Mouse (Mus musculus): ENCODE data around the gene Triap1. TPM values are rescaled to one million over a fixed set of nuclear protein-coding genes. Genes with fewer than 3 reads are reported as not detected.
"Not testable (repeated sequence)": the region's sequence is repeated elsewhere in the genome, so short reads cannot be mapped to it uniquely, and the experiment has no call there.

The Triap1 gene
- polyA plus RNA-seq, 1 experiment from 2014 or later, result 56.4 TPM

- H3K9me3 ChIP-seq (ENCODE audit: control insufficient read depth, low read length), result no peaks in the 10 kb centered on the region
- H3K4me3 ChIP-seq (ENCODE audit: low read depth, low read length), result no peak overlapping the region
- no peaks in the 10 kb centered on the region for H3K36me3 ChIP-seq (ENCODE audit: control insufficient read depth, insufficient read depth, low read length)
- no peak for ATAC-seq (replicated peaks; ENCODE audit: low FRiP score)
- no peaks in the 10 kb centered on the region for H3K27me3 ChIP-seq (ENCODE audit: control insufficient read depth, insufficient read depth, low read length)
- 95% methylated on average over 4 of the region's 4 CpGs for WGBS
- DNase-seq (ENCODE audit: low spot score), result no peak
- H3K4me1 ChIP-seq (replicated peaks; ENCODE audit: control insufficient read depth, insufficient read depth, low read length), result peaks cover 5% of the 10 kb centered on the region; the same call in 1 of the 2 replicates
- H3K27ac ChIP-seq (ENCODE audit: low read depth, low read length), result no peak overlapping the region
- H3K4me2 ChIP-seq (ENCODE audit: low read depth, low read length, severe bottlenecking), result no peak overlapping the region
- no peak overlapping the region for H3K9ac ChIP-seq (ENCODE audit: low read length)
Measured at GRCm38 (mm10) chr5:115364782-115365181, 23.8 kb downstream of the Triap1 start.

GRCm38 (mm10) chr5:115371736-115372135, 30.7 kb downstream of the Triap1 start:
- WGBS, result 58% methylated on average over 9 of the region's 9 CpGs
- Histone ChIP-seq H3K9ac (ENCODE audit: low read length) (no peak overlapping the region), H3K4me1 (replicated peaks; ENCODE audit: control insufficient read depth, insufficient read depth, low read length) (peaks cover 7% of the 10 kb centered on the region; the same call in 1 of the 2 replicates), H3K27ac (ENCODE audit: low read depth, low read length) (no peak overlapping the region; the same call in 1 of the 2 replicates), H3K4me3 (ENCODE audit: low read depth, low read length) (no peak overlapping the region), H3K4me2 (ENCODE audit: low read depth, low read length, severe bottlenecking) (no peak overlapping the region), H3K27me3 (ENCODE audit: control insufficient read depth, insufficient read depth, low read length) (no peaks in the 10 kb centered on the region), H3K36me3 (ENCODE audit: control insufficient read depth, insufficient read depth, low read length) (no peaks in the 10 kb centered on the region), H3K9me3 (ENCODE audit: control insufficient read depth, low read length) (no peaks in the 10 kb centered on the region)
- DNase-seq (ENCODE audit: low spot score) (no peak), ATAC-seq (replicated peaks; ENCODE audit: low FRiP score) (no peak)

GRCm38 (mm10) chr5:115373441-115374203, 32.6 kb downstream of the Triap1 start:
- peak; percentile 93 for DNase-seq (ENCODE audit: low spot score)
- Histone ChIP-seq H3K4me1 (replicated peaks; ENCODE audit: control insufficient read depth, insufficient read depth, low read length) (peaks cover 7% of the 10 kb centered on the region; the same call in 1 of the 2 replicates), H3K9ac (ENCODE audit: low read length) (peak overlapping the region; percentile 55), H3K4me3 (ENCODE audit: low read depth, low read length) (peak overlapping the region; percentile 7; the same call in 1 of the 2 replicates), H3K36me3 (ENCODE audit: control insufficient read depth, insufficient read depth, low read length) (no peaks in the 10 kb centered on the region), H3K27ac (ENCODE audit: low read depth, low read length) (peak overlapping the region; percentile 85), H3K9me3 (ENCODE audit: control insufficient read depth, low read length) (no peaks in the 10 kb centered on the region), H3K27me3 (ENCODE audit: control insufficient read depth, insufficient read depth, low read length) (no peaks in the 10 kb centered on the region), H3K4me2 (ENCODE audit: low read depth, low read length, severe bottlenecking) (peak overlapping the region; percentile 48)
- 8% methylated on average over 26 of the region's 26 CpGs for WGBS
- peak; percentile 93 for ATAC-seq (replicated peaks; ENCODE audit: low FRiP score)

- no peak for DNase-seq (ENCODE audit: low spot score)
- Histone ChIP-seq H3K36me3 (ENCODE audit: control insufficient read depth, insufficient read depth, low read length) (no peaks in the 10 kb centered on the region), H3K27me3 (ENCODE audit: control insufficient read depth, insufficient read depth, low read length) (no peaks in the 10 kb centered on the region), H3K4me3 (ENCODE audit: low read depth, low read length) (peak overlapping the region; percentile 7; the same call in 1 of the 2 replicates), H3K4me2 (ENCODE audit: low read depth, low read length, severe bottlenecking) (peak overlapping the region; percentile 48), H3K9ac (ENCODE audit: low read length) (peak overlapping the region; percentile 55), H3K4me1 (replicated peaks; ENCODE audit: control insufficient read depth, insufficient read depth, low read length) (peaks cover 7% of the 10 kb centered on the region; the same call in 1 of the 2 replicates), H3K27ac (ENCODE audit: low read depth, low read length) (peak overlapping the region; percentile 85), H3K9me3 (ENCODE audit: control insufficient read depth, low read length) (no peaks in the 10 kb centered on the region)
- WGBS, result 11% methylated on average over 11 of the region's 11 CpGs
- ATAC-seq (replicated peaks; ENCODE audit: low FRiP score), result no peak
Measured at GRCm38 (mm10) chr5:115374204-115374820, 33.3 kb downstream of the Triap1 start.

GRCm38 (mm10) chr5:115375436-115375835, 34.4 kb downstream of the Triap1 start:
- Histone ChIP-seq H3K36me3 (ENCODE audit: control insufficient read depth, insufficient read depth, low read length) (no peaks in the 10 kb centered on the region), H3K9ac (ENCODE audit: low read length) (no peak overlapping the region), H3K9me3 (ENCODE audit: control insufficient read depth, low read length) (no peaks in the 10 kb centered on the region), H3K27ac (ENCODE audit: low read depth, low read length) (no peak overlapping the region; the same call in 1 of the 2 replicates), H3K4me1 (replicated peaks; ENCODE audit: control insufficient read depth, insufficient read depth, low read length) (peaks cover 7% of the 10 kb centered on the region; the same call in 1 of the 2 replicates), H3K4me3 (ENCODE audit: low read depth, low read length) (no peak overlapping the region), H3K27me3 (ENCODE audit: control insufficient read depth, insufficient read depth, low read length) (no peaks in the 10 kb centered on the region), H3K4me2 (ENCODE audit: low read depth, low read length, severe bottlenecking) (no peak overlapping the region)
- DNase-seq (ENCODE audit: low spot score) (no peak), ATAC-seq (replicated peaks; ENCODE audit: low FRiP score) (no peak)
- WGBS, result 95% methylated on average over 2 of the region's 2 CpGs

- H3K9me3 ChIP-seq (ENCODE audit: control insufficient read depth, low read length); DNase-seq (ENCODE audit: low spot score); H3K27me3 ChIP-seq (ENCODE audit: control insufficient read depth, insufficient read depth, low read length); H3K4me3 ChIP-seq (ENCODE audit: low read depth, low read length); ATAC-seq (replicated peaks; ENCODE audit: low FRiP score); H3K4me1 ChIP-seq (replicated peaks; ENCODE audit: control insufficient read depth, insufficient read depth, low read length); H3K4me2 ChIP-seq (ENCODE audit: low read depth, low read length, severe bottlenecking); H3K27ac ChIP-seq (ENCODE audit: low read depth, low read length); H3K36me3 ChIP-seq (ENCODE audit: control insufficient read depth, insufficient read depth, low read length); H3K9ac ChIP-seq (ENCODE audit: low read length): not testable (repeated sequence)
- 86% methylated on average over 2 of the region's 2 CpGs for WGBS
Measured at GRCm38 (mm10) chr5:115378882-115379281, 37.9 kb downstream of the Triap1 start.

- peaks cover 15% of the 10 kb centered on the region for H3K4me1 ChIP-seq (replicated peaks; ENCODE audit: control insufficient read depth, insufficient read depth, low read length)
- H3K27ac ChIP-seq (ENCODE audit: low read depth, low read length), result no peak overlapping the region
- no peaks in the 10 kb centered on the region for H3K9me3 ChIP-seq (ENCODE audit: control insufficient read depth, low read length)
- no peak for DNase-seq (ENCODE audit: low spot score)
- H3K4me2 ChIP-seq (ENCODE audit: low read depth, low read length, severe bottlenecking), result no peak overlapping the region
- H3K36me3 ChIP-seq (ENCODE audit: control insufficient read depth, insufficient read depth, low read length), result no peaks in the 10 kb centered on the region
- ATAC-seq (replicated peaks; ENCODE audit: low FRiP score), result no peak
- H3K27me3 ChIP-seq (ENCODE audit: control insufficient read depth, insufficient read depth, low read length), result no peaks in the 10 kb centered on the region
- no peak overlapping the region for H3K4me3 ChIP-seq (ENCODE audit: low read depth, low read length)
- 35% methylated on average over 9 of the region's 9 CpGs for WGBS
- no peak overlapping the region; the same call in 1 of the 2 replicates for H3K9ac ChIP-seq (ENCODE audit: low read length)
Measured at GRCm38 (mm10) chr5:115391935-115392334, 50.9 kb downstream of the Triap1 start.

GRCm38 (mm10) chr5:115392969-115393368, 51.9 kb downstream of the Triap1 start:
- WGBS, result 94% methylated on average over 1 of the region's 1 CpGs
- DNase-seq (ENCODE audit: low spot score) (no peak), ATAC-seq (replicated peaks; ENCODE audit: low FRiP score) (no peak)
- H3K4me1 ChIP-seq (replicated peaks; ENCODE audit: control insufficient read depth, insufficient read depth, low read length), result peaks cover 23% of the 10 kb centered on the region
- H3K27me3 ChIP-seq (ENCODE audit: control insufficient read depth, insufficient read depth, low read length), result no peaks in the 10 kb centered on the region
- no peak overlapping the region for H3K4me3 ChIP-seq (ENCODE audit: low read depth, low read length)
- H3K36me3 ChIP-seq (ENCODE audit: control insufficient read depth, insufficient read depth, low read length), result no peaks in the 10 kb centered on the region
- H3K9me3 ChIP-seq (ENCODE audit: control insufficient read depth, low read length), result no peaks in the 10 kb centered on the region
- H3K27ac ChIP-seq (ENCODE audit: low read depth, low read length), result no peak overlapping the region
- H3K9ac ChIP-seq (ENCODE audit: low read length), result no peak overlapping the region
- no peak overlapping the region for H3K4me2 ChIP-seq (ENCODE audit: low read depth, low read length, severe bottlenecking)
